Mouse (Mus musculus) myocyte (in vitro differentiated cells): ENCODE data around the gene Fnip1.

Source experiments
- CEBPB ChIP-seq: IDR thresholded peaks from 2 replicates; pipeline ENCODE4 v1.6.1; 2011; ENCODE audit warnings: mild to moderate bottlenecking, moderate library complexity; ENCODE audit not compliant: poor library complexity, insufficient read depth, severe bottlenecking
- E2F4 ChIP-seq: IDR thresholded peaks from one replicate; pipeline ENCODE4 v1.6.1; 2011; ENCODE audit warnings: mild to moderate bottlenecking, control low read depth, moderate library complexity; ENCODE audit not compliant: insufficient read depth
- MAX ChIP-seq: IDR thresholded peaks from one replicate; pipeline ENCODE4 v1.6.1; 2011; ENCODE audit warnings: low read depth, mild to moderate bottlenecking, control low read depth
- MYOD1 ChIP-seq, 3 experiments: IDR thresholded peaks; one replicate each; pipeline ENCODE4 v1.6.1; 2011; ENCODE audit warnings: control low read depth in 2 of 3, low read depth in 2 of 3, mild to moderate bottlenecking in 2 of 3, moderate library complexity in 1 of 3; ENCODE audit not compliant: insufficient read length in 2 of 3, control insufficient read depth in 1 of 3
- MYOG ChIP-seq, 3 experiments: IDR thresholded peaks; one replicate each; pipeline ENCODE4 v1.6.1; 2011; ENCODE audit warnings: control low read depth in 2 of 3, low read depth in 2 of 3, mild to moderate bottlenecking in 2 of 3; ENCODE audit not compliant: insufficient read length in 2 of 3, control insufficient read depth in 1 of 3, insufficient read depth in 1 of 3
- POLR2A ChIP-seq: IDR thresholded peaks from one replicate; pipeline ENCODE4 v1.6.1; 2011; ENCODE audit warnings: low read depth, mild to moderate bottlenecking, control low read depth, moderate library complexity; ENCODE audit not compliant: insufficient read length
- POLR2AphosphoS2 ChIP-seq: IDR thresholded peaks from one replicate; pipeline ENCODE4 v1.6.1; 2011; ENCODE audit warnings: low read depth, control low read depth; ENCODE audit not compliant: insufficient read length
- REST ChIP-seq: IDR thresholded peaks from one replicate; pipeline ENCODE4 v1.6.1; 2011; ENCODE audit warnings: mild to moderate bottlenecking, control low read depth, moderate library complexity; ENCODE audit not compliant: insufficient read depth, insufficient read length
- USF1 ChIP-seq: IDR thresholded peaks from one replicate; pipeline ENCODE4 v1.6.1; 2011; ENCODE audit warnings: low read depth, mild to moderate bottlenecking, control low read depth, moderate library complexity

DNA sequence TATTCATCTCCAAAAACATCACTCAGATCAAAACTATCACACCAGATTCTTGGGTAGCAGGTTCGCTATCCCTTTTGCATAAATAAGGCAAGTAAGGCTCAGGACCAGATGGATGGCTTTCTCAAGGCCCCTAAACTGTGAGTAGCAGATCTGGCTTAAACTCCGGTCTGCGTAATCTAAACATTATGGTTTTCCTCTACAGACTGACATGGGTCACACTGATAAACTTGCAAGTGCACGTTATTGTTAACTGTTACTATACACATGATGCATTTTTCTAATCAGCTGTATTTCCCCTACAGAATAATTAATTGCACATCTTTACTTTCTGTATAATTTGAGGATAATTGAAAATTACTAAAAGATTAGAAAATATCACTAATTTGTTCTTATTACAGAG, 39.9 kb upstream of the Fnip1 start:
- no peak for TF ChIP-seq MYOG (IDR thresholded peaks at IDR 0.05; ENCODE audit: control insufficient read depth in 1 of 3, insufficient read depth in 1 of 3, insufficient read length in 2 of 3, low read depth in 2 of 3)
- TF ChIP-seq POLR2A, result no peak
- TF ChIP-seq CEBPB, result no peak
- no peak for TF ChIP-seq MYOD1 (IDR thresholded peaks at IDR 0.05; ENCODE audit: control insufficient read depth in 1 of 3, insufficient read length in 2 of 3, low read depth in 2 of 3)
- TF ChIP-seq REST, result no peak
- no peak for TF ChIP-seq USF1
- TF ChIP-seq MAX, result no peak
- TF ChIP-seq POLR2AphosphoS2, result no peak
- no peak for TF ChIP-seq E2F4
